Mouse (Mus musculus): Measurements from ENCODE around the gene Cd247. TPM values are rescaled to one million over a fixed set of nuclear protein-coding genes. Genes with fewer than 3 reads are reported as not detected.
A peak's percentile ranks its signal among the peaks of the same experiment; 100 is the strongest.

The Cd247 gene
- polyA plus RNA-seq (2015; fragmentation: Nextera tagmentation; extraction: Ambion mirVana): 3.9 and 12.8 TPM in 2 replicates

DNA sequence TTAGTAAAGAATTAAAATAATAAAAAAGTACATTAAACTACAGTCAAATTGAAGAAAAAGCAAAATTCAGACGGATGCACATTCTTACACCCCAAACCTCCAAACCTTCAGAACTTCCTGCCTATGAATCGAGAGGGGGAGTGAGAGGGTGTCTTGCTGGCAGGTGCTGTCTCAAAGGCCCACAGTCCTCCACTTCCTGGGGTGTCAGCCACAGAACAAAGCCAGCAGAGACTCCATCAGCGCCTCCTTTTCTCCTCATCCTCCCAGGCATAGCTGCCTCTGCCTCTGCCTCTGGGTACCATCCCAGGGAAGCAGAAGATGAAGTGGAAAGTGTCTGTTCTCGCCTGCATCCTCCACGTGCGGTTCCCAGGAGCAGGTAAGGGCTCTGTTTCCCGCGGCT lies at the start of gene Cd247:
TSS of gene Cd247 (plus strand) at position 171 of the 400 bp plus-strand sequence.
- Histone ChIP-seq H3K27ac (ENCODE audit: low read length) (0 out of 2 replicates have a peak within 1 kb of the TSS, but pooled peaks have one; percentile 25), H3K4me1 (ENCODE audit: control insufficient read depth, insufficient read depth, low read length) (no peaks in the 10 kb centered on the region), H3K4me2 (ENCODE audit: low read depth, low read length) (peak within 1 kb of the TSS; percentile 30), H3K36me3 (ENCODE audit: control insufficient read depth, insufficient read depth) (no peaks in the 10 kb centered on the region), H3K4me3 (ENCODE audit: low read length) (peak within 1 kb of the TSS; percentile 28), H3K9me3 (replicated peaks; ENCODE audit: control insufficient read depth, low read length) (no peaks in the 10 kb centered on the region), H3K27me3 (ENCODE audit: control insufficient read depth, insufficient read depth, low read length) (no peaks in the 10 kb centered on the region), H3K9ac (ENCODE audit: low read length) (peak within 1 kb of the TSS; percentile 11; the same call in 1 of the 2 replicates)
- no peak for ATAC-seq (replicated peaks; ENCODE audit: extremely low read depth, insufficient read depth, low FRiP score)
- WGBS: 68% methylated on average over 8 of the region's 8 CpGs

DNA sequence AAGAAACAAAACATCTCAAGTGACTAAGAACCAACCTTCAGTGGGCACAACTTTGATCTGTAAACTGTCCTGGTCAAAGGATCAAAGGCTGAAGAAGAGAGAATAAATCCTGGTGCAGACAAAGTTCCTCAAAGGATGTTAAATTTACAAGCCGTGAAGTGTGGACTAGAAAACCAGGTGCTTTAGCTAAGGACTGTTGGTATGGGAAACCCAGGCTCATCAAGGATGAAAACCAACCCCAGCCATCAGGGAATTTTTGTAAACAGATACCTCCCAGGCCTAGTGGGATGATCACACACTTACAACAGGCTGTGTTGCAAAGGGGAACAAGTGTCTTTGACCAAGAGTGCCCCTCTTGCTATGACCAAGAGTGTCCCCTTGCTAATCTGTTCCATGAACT lies 49.5 kb upstream of the Cd247 start:
- Histone ChIP-seq H3K4me1 (ENCODE audit: control insufficient read depth, insufficient read depth, low read length) (peaks cover 5% of the 10 kb centered on the region; the same call in 1 of the 2 replicates), H3K27me3 (ENCODE audit: control insufficient read depth, insufficient read depth, low read length) (no peaks in the 10 kb centered on the region), H3K9me3 (replicated peaks; ENCODE audit: control insufficient read depth, low read length) (no peaks in the 10 kb centered on the region), H3K27ac (ENCODE audit: low read length) (no peak overlapping the region), H3K4me3 (ENCODE audit: low read length) (no peak overlapping the region), H3K9ac (ENCODE audit: low read length) (no peak overlapping the region), H3K36me3 (ENCODE audit: control insufficient read depth, insufficient read depth) (no peaks in the 10 kb centered on the region), H3K4me2 (ENCODE audit: low read depth, low read length) (no peak overlapping the region)
- no peak for ATAC-seq (replicated peaks; ENCODE audit: extremely low read depth, insufficient read depth, low FRiP score)
- 95% methylated on average over 1 of the region's 1 CpGs for WGBS

DNA sequence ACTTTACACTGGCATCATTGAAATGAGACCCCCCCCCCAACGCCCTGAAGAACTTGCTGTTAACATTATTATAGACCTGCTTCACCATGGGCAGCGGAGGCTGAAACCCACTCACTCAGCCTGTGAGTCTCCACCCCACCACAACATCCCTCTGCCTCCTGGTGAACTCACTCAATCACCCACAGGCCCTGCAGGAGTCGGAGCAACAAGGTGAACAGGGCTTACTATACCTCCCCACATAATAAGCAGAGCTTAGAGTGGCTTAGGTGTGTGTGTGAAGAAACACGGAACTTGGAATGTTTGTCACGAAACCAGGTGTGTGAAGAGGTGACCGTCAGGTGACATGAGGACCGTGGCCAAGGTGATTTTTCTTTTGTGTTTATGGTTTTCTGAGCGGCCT lies 46.5 kb upstream of the Cd247 start:
- Histone ChIP-seq H3K4me3 (ENCODE audit: low read length) (no peak overlapping the region), H3K27me3 (ENCODE audit: control insufficient read depth, insufficient read depth, low read length) (no peaks in the 10 kb centered on the region), H3K4me2 (ENCODE audit: low read depth, low read length) (no peak overlapping the region), H3K4me1 (ENCODE audit: control insufficient read depth, insufficient read depth, low read length) (no peaks in the 10 kb centered on the region), H3K9me3 (replicated peaks; ENCODE audit: control insufficient read depth, low read length) (no peaks in the 10 kb centered on the region), H3K27ac (ENCODE audit: low read length) (no peak overlapping the region), H3K9ac (ENCODE audit: low read length) (no peak overlapping the region), H3K36me3 (ENCODE audit: control insufficient read depth, insufficient read depth) (no peaks in the 10 kb centered on the region)
- no peak for ATAC-seq (replicated peaks; ENCODE audit: extremely low read depth, insufficient read depth, low FRiP score)
- 86% methylated on average over 8 of the region's 8 CpGs for WGBS

DNA sequence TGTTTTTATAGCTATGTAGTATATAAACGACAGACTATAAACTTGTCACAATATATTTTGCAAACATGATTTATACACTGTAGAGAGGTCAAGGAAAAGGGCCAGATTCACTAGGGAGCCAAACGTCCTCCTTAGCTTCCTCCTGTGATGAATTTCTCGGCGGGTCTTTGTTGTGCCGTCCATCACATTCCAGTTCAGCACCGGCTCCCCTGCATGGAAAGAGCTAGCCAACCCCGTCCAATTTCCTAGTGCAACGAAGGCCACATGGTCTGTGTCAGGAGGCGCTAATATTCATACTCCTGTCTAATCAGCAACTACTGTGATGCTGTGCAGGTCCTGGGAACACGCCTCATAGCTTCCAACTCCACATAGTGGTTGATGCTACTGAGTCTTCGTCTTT lies 40.4 kb upstream of the Cd247 start:
- Histone ChIP-seq H3K9me3 (replicated peaks; ENCODE audit: control insufficient read depth, low read length) (no peaks in the 10 kb centered on the region), H3K4me3 (ENCODE audit: low read length) (no peak overlapping the region), H3K36me3 (ENCODE audit: control insufficient read depth, insufficient read depth) (no peaks in the 10 kb centered on the region), H3K4me1 (ENCODE audit: control insufficient read depth, insufficient read depth, low read length) (peaks cover 11% of the 10 kb centered on the region), H3K27ac (ENCODE audit: low read length) (no peak overlapping the region), H3K9ac (ENCODE audit: low read length) (no peak overlapping the region), H3K27me3 (ENCODE audit: control insufficient read depth, insufficient read depth, low read length) (no peaks in the 10 kb centered on the region), H3K4me2 (ENCODE audit: low read depth, low read length) (no peak overlapping the region)
- 20% methylated on average over 11 of the region's 11 CpGs for WGBS
- ATAC-seq (replicated peaks; ENCODE audit: extremely low read depth, insufficient read depth, low FRiP score): peak; percentile 72; the same call in 1 of the 2 replicates

DNA sequence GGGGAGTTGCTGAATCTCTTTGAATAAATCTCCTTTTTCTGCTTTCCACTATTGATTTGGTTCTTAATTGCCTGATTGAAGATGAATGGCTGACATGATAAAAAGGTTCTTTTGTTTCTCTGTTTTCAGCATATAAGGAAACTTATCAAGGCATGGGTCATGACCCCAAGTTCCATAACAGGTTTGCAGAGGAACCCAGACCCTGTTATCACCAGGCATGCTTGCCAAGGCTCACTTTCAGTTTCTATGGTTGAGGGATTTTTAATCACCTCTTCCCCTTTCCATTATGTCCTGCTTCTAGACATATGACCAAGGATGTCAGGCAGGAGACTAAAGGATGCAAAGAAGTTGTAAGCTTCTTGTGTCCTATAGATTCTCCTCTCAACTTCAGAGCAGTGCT lies 37.3 kb upstream of the Cd247 start:
- no peak overlapping the region for H3K4me3 ChIP-seq (ENCODE audit: low read length)
- H3K27me3 ChIP-seq (ENCODE audit: control insufficient read depth, insufficient read depth, low read length): no peaks in the 10 kb centered on the region
- no peak for ATAC-seq (replicated peaks; ENCODE audit: extremely low read depth, insufficient read depth, low FRiP score)
- peaks cover 11% of the 10 kb centered on the region for H3K4me1 ChIP-seq (ENCODE audit: control insufficient read depth, insufficient read depth, low read length)
- no peak overlapping the region for H3K27ac ChIP-seq (ENCODE audit: low read length)
- H3K9ac ChIP-seq (ENCODE audit: low read length): no peak overlapping the region
- H3K36me3 ChIP-seq (ENCODE audit: control insufficient read depth, insufficient read depth): no peaks in the 10 kb centered on the region
- H3K4me2 ChIP-seq (ENCODE audit: low read depth, low read length): no peak overlapping the region
- H3K9me3 ChIP-seq (replicated peaks; ENCODE audit: control insufficient read depth, low read length): no peaks in the 10 kb centered on the region

DNA sequence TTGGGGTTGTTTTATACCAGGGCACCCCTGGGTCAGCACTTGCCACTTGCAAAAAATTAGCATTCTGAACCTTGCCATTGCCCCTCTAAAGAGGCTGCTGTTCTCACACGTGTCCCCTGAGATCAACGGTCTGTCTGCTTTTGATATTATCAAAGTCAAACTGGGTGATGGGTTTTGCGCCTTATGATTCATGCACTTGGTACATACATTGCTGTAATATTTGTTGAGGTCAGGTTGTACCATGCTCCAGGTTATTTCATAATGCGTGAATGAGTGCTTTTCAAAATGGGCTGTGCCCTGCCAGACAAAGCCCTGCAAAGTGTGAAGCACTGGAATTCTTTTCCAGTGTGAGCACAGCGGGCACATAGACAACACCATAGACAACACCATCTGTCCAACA lies 36.6 kb upstream of the Cd247 start:
- Histone ChIP-seq H3K9me3 (replicated peaks; ENCODE audit: control insufficient read depth, low read length) (no peaks in the 10 kb centered on the region), H3K9ac (ENCODE audit: low read length) (no peak overlapping the region), H3K27me3 (ENCODE audit: control insufficient read depth, insufficient read depth, low read length) (no peaks in the 10 kb centered on the region), H3K27ac (ENCODE audit: low read length) (no peak overlapping the region), H3K4me3 (ENCODE audit: low read length) (no peak overlapping the region), H3K36me3 (ENCODE audit: control insufficient read depth, insufficient read depth) (no peaks in the 10 kb centered on the region), H3K4me2 (ENCODE audit: low read depth, low read length) (no peak overlapping the region), H3K4me1 (ENCODE audit: control insufficient read depth, insufficient read depth, low read length) (peaks cover 11% of the 10 kb centered on the region)
- WGBS: 67% methylated on average over 5 of the region's 5 CpGs
- no peak for ATAC-seq (replicated peaks; ENCODE audit: extremely low read depth, insufficient read depth, low FRiP score)

DNA sequence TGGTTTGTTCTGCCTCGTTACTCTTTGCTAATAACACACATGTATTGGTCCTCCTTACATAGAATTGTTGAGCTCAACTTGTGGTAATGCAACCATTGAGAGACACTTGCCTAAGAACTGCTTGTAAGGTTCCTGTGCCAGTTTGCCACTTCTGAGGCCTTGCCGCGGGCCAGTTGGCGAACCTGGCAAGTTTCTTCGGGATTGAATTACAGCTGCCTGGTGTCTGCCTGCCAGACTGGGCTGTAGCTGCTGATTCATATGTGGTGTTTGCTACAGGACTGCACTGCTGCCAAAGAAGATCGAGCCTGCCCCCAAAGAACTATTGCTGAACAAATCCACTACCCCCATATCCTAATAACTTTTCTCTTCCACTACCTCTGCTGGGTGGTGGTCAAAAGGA lies 34.3 kb upstream of the Cd247 start:
- Histone ChIP-seq H3K36me3 (ENCODE audit: control insufficient read depth, insufficient read depth) (no peaks in the 10 kb centered on the region), H3K27me3 (ENCODE audit: control insufficient read depth, insufficient read depth, low read length) (no peaks in the 10 kb centered on the region), H3K9ac (ENCODE audit: low read length) (no peak overlapping the region), H3K27ac (ENCODE audit: low read length) (no peak overlapping the region), H3K4me3 (ENCODE audit: low read length) (no peak overlapping the region), H3K9me3 (replicated peaks; ENCODE audit: control insufficient read depth, low read length) (no peaks in the 10 kb centered on the region), H3K4me1 (ENCODE audit: control insufficient read depth, insufficient read depth, low read length) (peaks cover 6% of the 10 kb centered on the region), H3K4me2 (ENCODE audit: low read depth, low read length) (no peak overlapping the region)
- 84% methylated on average over 6 of the region's 6 CpGs for WGBS
- no peak for ATAC-seq (replicated peaks; ENCODE audit: extremely low read depth, insufficient read depth, low FRiP score)

DNA sequence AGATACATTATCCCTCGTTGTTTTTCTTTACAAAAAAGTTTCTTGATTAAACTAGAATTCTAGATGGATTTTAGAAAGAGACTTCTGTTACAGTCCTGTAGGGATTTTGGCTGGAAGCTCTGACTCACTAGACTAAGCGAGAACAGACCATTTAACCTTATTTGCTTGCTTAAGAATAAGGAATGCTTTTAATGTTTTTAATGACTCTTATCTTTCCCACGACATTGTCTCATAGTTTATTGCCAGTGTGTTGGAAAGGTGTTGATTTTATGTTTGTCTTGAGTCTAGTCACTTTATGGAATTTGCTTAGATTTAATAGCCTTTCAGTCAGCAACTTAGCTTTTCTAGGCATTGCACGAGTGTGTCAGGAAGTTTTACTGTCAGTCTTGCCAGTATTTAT lies 33.3 kb upstream of the Cd247 start:
- Histone ChIP-seq H3K27me3 (ENCODE audit: control insufficient read depth, insufficient read depth, low read length) (no peaks in the 10 kb centered on the region), H3K9me3 (replicated peaks; ENCODE audit: control insufficient read depth, low read length) (no peaks in the 10 kb centered on the region), H3K4me2 (ENCODE audit: low read depth, low read length) (no peak overlapping the region), H3K27ac (ENCODE audit: low read length) (no peak overlapping the region), H3K4me3 (ENCODE audit: low read length) (no peak overlapping the region), H3K36me3 (ENCODE audit: control insufficient read depth, insufficient read depth) (no peaks in the 10 kb centered on the region), H3K4me1 (ENCODE audit: control insufficient read depth, insufficient read depth, low read length) (peaks cover 6% of the 10 kb centered on the region), H3K9ac (ENCODE audit: low read length) (no peak overlapping the region)
- 34% methylated on average over 4 of the region's 4 CpGs for WGBS
- no peak for ATAC-seq (replicated peaks; ENCODE audit: extremely low read depth, insufficient read depth, low FRiP score)

DNA sequence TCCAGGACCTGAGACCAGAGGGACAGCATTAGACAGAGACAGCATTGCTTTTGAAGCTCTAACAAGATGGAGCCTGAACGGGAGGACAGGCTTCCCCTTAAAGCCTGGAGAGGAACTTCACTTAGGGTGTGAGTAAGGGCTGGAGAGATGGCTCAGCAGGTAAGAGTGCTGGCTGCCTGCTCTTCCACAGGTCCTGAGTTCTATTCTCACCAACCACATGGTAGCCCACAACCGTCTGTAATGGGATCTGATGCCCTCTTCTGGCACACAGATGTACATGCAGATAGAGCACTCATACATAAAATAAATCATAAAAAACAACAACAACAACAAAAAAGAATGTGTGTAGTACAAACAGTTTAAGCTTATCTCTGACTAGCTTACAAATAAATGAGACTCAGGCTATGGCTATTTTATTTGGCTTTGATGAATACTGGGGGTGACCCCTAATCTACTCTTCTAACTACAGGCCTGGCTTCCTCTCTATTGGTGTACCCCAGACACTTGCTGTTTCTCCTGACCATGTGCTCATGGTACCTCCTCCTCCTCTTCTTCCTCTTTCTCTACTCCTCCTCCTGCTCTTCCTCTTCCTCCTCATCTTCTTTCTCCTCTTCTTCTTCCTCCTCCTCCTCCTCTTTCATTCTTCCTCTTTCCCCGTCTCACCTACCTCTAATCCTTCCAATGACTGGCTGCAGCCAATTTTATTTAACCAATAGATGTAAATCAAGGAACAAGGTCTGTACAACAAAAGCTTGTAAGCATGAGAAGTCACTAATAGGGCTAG lies 26.8 kb upstream of the Cd247 start:
- no peak overlapping the region for H3K4me2 ChIP-seq (ENCODE audit: low read depth, low read length)
- no peak overlapping the region for H3K9ac ChIP-seq (ENCODE audit: low read length)
- H3K27ac ChIP-seq (ENCODE audit: low read length): no peak overlapping the region
- H3K4me1 ChIP-seq (ENCODE audit: control insufficient read depth, insufficient read depth, low read length): peaks cover 8% of the 10 kb centered on the region
- H3K27me3 ChIP-seq (ENCODE audit: control insufficient read depth, insufficient read depth, low read length): no peaks in the 10 kb centered on the region
- no peaks in the 10 kb centered on the region for H3K36me3 ChIP-seq (ENCODE audit: control insufficient read depth, insufficient read depth)
- no peaks in the 10 kb centered on the region for H3K9me3 ChIP-seq (replicated peaks; ENCODE audit: control insufficient read depth, low read length)
- WGBS: 83% methylated on average over 3 of the region's 3 CpGs
- ATAC-seq (replicated peaks; ENCODE audit: extremely low read depth, insufficient read depth, low FRiP score): no peak
- no peak overlapping the region for H3K4me3 ChIP-seq (ENCODE audit: low read length)
